Comparison of ENCODE assay signal across 29 mouse cellular contexts in genomic region chr19:10757125-10757524, GRCm38 (mm10). TPM values are rescaled to one million over a fixed set of nuclear protein-coding genes. Genes with fewer than 3 reads are reported as not detected.
A peak's percentile ranks its signal among the peaks of the same experiment; 100 is the strongest.
DNase-seq lines count a peak whose midpoint lies in the region; ATAC-seq and TF ChIP-seq lines count a peak whose summit lies in the region.
"Had no signal": no experiment of that assay in that cellular context is flagged by ENCODE, and none has a peak within 500 bp of the region (broad histone marks: within the 10 kb centered on the region; RNA-seq: fewer than 3 reads in every experiment).

No protein-coding gene starts in this region.

- peaks cover 4% of the 10 kb centered on the region; the same call in 1 of the 2 replicates for H3K4me1 ChIP-seq in limb, embryonic 15.5 days
- H3K4me1 ChIP-seq in limb, embryonic 10.5 days = no peaks in the 10 kb centered on the region; the same call in 1 of the 2 replicates
- H3K4me1 ChIP-seq in CH12.LX (ENCODE audit: control insufficient read depth in 1 of 2, insufficient read depth in 2 of 2) = peaks cover 50 to 89% of the 10 kb centered on the region in 2 experiments
- H3K4me1 ChIP-seq in forebrain, postnatal 0 days (ENCODE audit: insufficient read depth) = no peaks in the 10 kb centered on the region
- H3K4me1 ChIP-seq: midbrain, embryonic 13.5 days had no signal

- H3K9me3 ChIP-seq in limb, embryonic 15.5 days = no peaks in the 10 kb centered on the region
- H3K9me3 ChIP-seq in limb, embryonic 10.5 days (replicated peaks) = no peaks in the 10 kb centered on the region
- H3K9me3 ChIP-seq in CH12.LX (replicated peaks; ENCODE audit: low read length) = no peaks in the 10 kb centered on the region
- no peaks in the 10 kb centered on the region for H3K9me3 ChIP-seq in forebrain, postnatal 0 days (ENCODE audit: low read length)
- H3K9me3 ChIP-seq: embryonic facial prominence, embryonic 12.5 days; forebrain, embryonic 12.5 days; G1E; hindbrain, embryonic 15.5 days; midbrain, embryonic 13.5 days; neural tube, embryonic 13.5 days had no signal

- no peak for DNase-seq in limb, embryonic 10.5 days (ENCODE audit: low spot score)
- peak; percentile 64 for DNase-seq in CD4-positive, CD25-positive, alpha-beta regulatory T cell, adult 2 months (ENCODE audit: low read depth, low spot score)
- peak; percentile 52 for DNase-seq in CH12.LX (ENCODE audit: extremely low read depth)
- peak; percentile 49 for DNase-seq in naive thymus-derived CD4-positive, alpha-beta T cell, adult 2 months (ENCODE audit: low read depth)
- no peak for DNase-seq in forebrain, postnatal 0 days
- DNase-seq: gastrocnemius, postnatal 10 days; kidney, adult 9 months; kidney, postnatal 25 days; layer of hippocampus, postnatal 36 days; liver, postnatal 0 days; lung, postnatal 10 days; retina, postnatal 1 day; right cerebral cortex, postnatal 25 days; spleen, adult 18-20 months; thymus, postnatal 36 days had no signal

- TF ChIP-seq CTCF in CH12.LX (conservative IDR thresholded peaks at IDR 0.05 in 1 of 2, IDR thresholded peaks at IDR 0.05 in 1 of 2; ENCODE audit: low read depth in 2 of 2, low read length in 2 of 2) = no peak
- no peak for TF ChIP-seq CTCF in forebrain, postnatal 0 days (IDR thresholded peaks at IDR 0.05; ENCODE audit: low read depth)

- dilution Hi-C loops in CH12.LX (cut with MboI; ENCODE audit: extremely low pct_ligation_motif_present, extremely low pct_unique_long_range_greater_than_20kb, low sequenced_read_pairs) = no loop called here

- H3K27me3 ChIP-seq in limb, embryonic 15.5 days = no peaks in the 10 kb centered on the region
- no peaks in the 10 kb centered on the region for H3K27me3 ChIP-seq in limb, embryonic 10.5 days (ENCODE audit: low read depth, poor library complexity, severe bottlenecking)
- no peaks in the 10 kb centered on the region for H3K27me3 ChIP-seq in CH12.LX (replicated peaks)
- H3K27me3 ChIP-seq in forebrain, postnatal 0 days (ENCODE audit: insufficient read depth, low read length) = no peaks in the 10 kb centered on the region
- H3K27me3 ChIP-seq: embryonic facial prominence, embryonic 12.5 days; forebrain, embryonic 12.5 days; hindbrain, embryonic 15.5 days; midbrain, embryonic 13.5 days; neural tube, embryonic 13.5 days; Patski had no signal

- peak; percentile 84 for TF ChIP-seq EP300 in CH12.LX (IDR thresholded peaks at IDR 0.05; ENCODE audit: low read length)

- in situ Hi-C loops in CH12.LX (cut with MboI; ENCODE audit: low pct_ligation_motif_present, low pct_unique_long_range_greater_than_20kb, low sequenced_read_pairs) = no loop called here

- peaks cover 25% of the 10 kb centered on the region for H3K79me2 ChIP-seq in CH12.LX (replicated peaks; ENCODE audit: control insufficient read depth, extremely low read depth, insufficient read depth, poor library complexity, severe bottlenecking)

- no peaks in the 10 kb centered on the region for H3K36me3 ChIP-seq in limb, embryonic 15.5 days
- no peaks in the 10 kb centered on the region for H3K36me3 ChIP-seq in limb, embryonic 10.5 days
- peaks cover 0 to 36% of the 10 kb centered on the region in 2 experiments for H3K36me3 ChIP-seq in CH12.LX (replicated peaks in 1 of 2; ENCODE audit: control insufficient read depth in 1 of 2, insufficient read depth in 1 of 2, low read length in 1 of 2)
- H3K36me3 ChIP-seq in forebrain, postnatal 0 days (ENCODE audit: insufficient read depth) = no peaks in the 10 kb centered on the region
- H3K36me3 ChIP-seq: embryonic facial prominence, embryonic 12.5 days; forebrain, embryonic 12.5 days; G1E; hindbrain, embryonic 15.5 days; midbrain, embryonic 13.5 days; neural tube, embryonic 13.5 days had no signal

- no peak overlapping the region for H3K4me2 ChIP-seq in limb, embryonic 15.5 days
- H3K4me2 ChIP-seq in CH12.LX (ENCODE audit: insufficient read depth, low read depth, poor library complexity, severe bottlenecking) = peak overlapping the region; percentile 29; the same call in 1 of the 2 replicates
- no peak overlapping the region for H3K4me2 ChIP-seq in forebrain, postnatal 0 days (ENCODE audit: low read depth)
- H3K4me2 ChIP-seq: embryonic facial prominence, embryonic 12.5 days; forebrain, embryonic 12.5 days; heart, embryonic 11.5 days; hindbrain, embryonic 15.5 days; midbrain, embryonic 13.5 days; neural tube, embryonic 13.5 days had no signal

- no peak overlapping the region for H3K4me3 ChIP-seq in limb, embryonic 15.5 days
- no peak overlapping the region for H3K4me3 ChIP-seq in limb, embryonic 10.5 days
- no peak overlapping the region for H3K4me3 ChIP-seq in CH12.LX (replicated peaks in 1 of 3; ENCODE audit: low read depth in 2 of 3, low read length in 2 of 3, poor library complexity in 1 of 3)
- H3K4me3 ChIP-seq in forebrain, postnatal 0 days (ENCODE audit: low read depth, low read length) = no peak overlapping the region
- H3K4me3 ChIP-seq: embryonic facial prominence, embryonic 12.5 days; forebrain, embryonic 12.5 days; hindbrain, embryonic 15.5 days; midbrain, embryonic 13.5 days; neural tube, embryonic 13.5 days had no signal

- TF ChIP-seq RAD21 in CH12.LX (IDR thresholded peaks at IDR 0.05; ENCODE audit: low read depth, low read length) = no peak; the same call in 1 of the 2 replicates

- H3K9ac ChIP-seq in limb, embryonic 15.5 days = no peak overlapping the region
- peak overlapping the region; percentile 17; the same call in 1 of the 2 replicates for H3K9ac ChIP-seq in CH12.LX (ENCODE audit: insufficient read depth, low read depth)
- H3K9ac ChIP-seq in forebrain, postnatal 0 days = no peak overlapping the region
- H3K9ac ChIP-seq: embryonic facial prominence, embryonic 12.5 days; forebrain, embryonic 12.5 days; hindbrain, embryonic 15.5 days; liver, postnatal 0 days; midbrain, embryonic 13.5 days; neural tube, embryonic 13.5 days had no signal

- 0 out of 2 replicates have a peak, but pooled peaks have one; percentile 30 for ATAC-seq in limb, embryonic 15.5 days (ENCODE audit: insufficient number of reproducible peaks, low FRiP score, low TSS enrichment, low read depth)
- no peak for ATAC-seq in frontal cortex, adult (ENCODE audit: low TSS enrichment)
- no peak for ATAC-seq in forebrain, postnatal 0 days
- ATAC-seq: intestine, embryonic 16.5 days; liver, postnatal 0 days; midbrain, embryonic 13.5 days; Patski had no signal

- no peak overlapping the region for H3K27ac ChIP-seq in limb, embryonic 15.5 days
- no peak overlapping the region for H3K27ac ChIP-seq in limb, embryonic 10.5 days
- H3K27ac ChIP-seq in CH12.LX (ENCODE audit: insufficient read depth, low read depth) = peak overlapping the region; percentile 8; the same call in 1 of the 2 replicates
- H3K27ac ChIP-seq in forebrain, postnatal 0 days (ENCODE audit: low read depth, low read length) = no peak overlapping the region
- H3K27ac ChIP-seq: embryonic facial prominence, embryonic 12.5 days; forebrain, embryonic 12.5 days; hindbrain, embryonic 15.5 days; midbrain, embryonic 13.5 days; neural tube, embryonic 13.5 days had no signal

- no peak for TF ChIP-seq POLR2A in CH12.LX (IDR thresholded peaks at IDR 0.05; ENCODE audit: low read depth, low read length)

TF ChIP-seq in CH12.LX, 34 proteins besides CTCF, POLR2A, EP300 and RAD21 (continues in another document):
- peak; percentile 5; the same call in 1 of the 2 replicates for TF ChIP-seq ZNF384 (IDR thresholded peaks at IDR 0.05; ENCODE audit: low read depth, low read length)
- TF ChIP-seq ELF1 (IDR thresholded peaks at IDR 0.05; ENCODE audit: low read depth, low read length) = 0 out of 2 replicates have a peak, but pooled peaks have one; percentile 38
- TF ChIP-seq RCOR1 (conservative IDR thresholded peaks at IDR 0.05; ENCODE audit: low read depth, low read length) = 0 out of 2 replicates have a peak, but pooled peaks have one; percentile 26
- TF ChIP-seq SMC3 (IDR thresholded peaks at IDR 0.05; ENCODE audit: low read depth, low read length) = peak; percentile 2; the same call in 1 of the 2 replicates
- TF ChIP-seq BHLHE40 (IDR thresholded peaks at IDR 0.05; ENCODE audit: low read depth, low read length) = peak; percentile 47; the same call in 1 of the 2 replicates
- peak; percentile 62 for TF ChIP-seq CHD2 (IDR thresholded peaks at IDR 0.05; ENCODE audit: low read length)
- TF ChIP-seq E2F4 (IDR thresholded peaks at IDR 0.05; ENCODE audit: insufficient replicate concordance, low read depth, low read length) = no peak
- TF ChIP-seq HCFC1 (IDR thresholded peaks at IDR 0.05; ENCODE audit: low read depth, low read length) = peak; percentile 27
- peak; percentile 63 for TF ChIP-seq ETS1 (conservative IDR thresholded peaks at IDR 0.05; ENCODE audit: low read depth, low read length)
- no peak for TF ChIP-seq USF2 (conservative IDR thresholded peaks at IDR 0.05; ENCODE audit: low read depth, low read length)
- peak; percentile 73; the same call in 1 of the 2 replicates for TF ChIP-seq IRF4 (IDR thresholded peaks at IDR 0.05; ENCODE audit: low read depth, low read length)
- TF ChIP-seq CHD1 (IDR thresholded peaks at IDR 0.05; ENCODE audit: low read depth, low read length) = 0 out of 2 replicates have a peak, but pooled peaks have one; percentile 9
- peak; percentile 80 for TF ChIP-seq TCF12 (IDR thresholded peaks at IDR 0.05; ENCODE audit: low read depth, low read length)
- TF ChIP-seq MAX (IDR thresholded peaks at IDR 0.05; ENCODE audit: low read length) = peak; percentile 52; the same call in 1 of the 2 replicates
- no peak for TF ChIP-seq NRF1 (IDR thresholded peaks at IDR 0.05; ENCODE audit: low read depth, low read length)
- TF ChIP-seq MXI1 (IDR thresholded peaks at IDR 0.05; ENCODE audit: low read depth, low read length) = peak; percentile 65
- TF ChIP-seq MEF2A (IDR thresholded peaks at IDR 0.05; ENCODE audit: borderline replicate concordance, low read depth, low read length) = peak; percentile 78; the same call in 1 of the 2 replicates
- TF ChIP-seq MAZ (IDR thresholded peaks at IDR 0.05; ENCODE audit: low read depth, low read length) = no peak
- TF ChIP-seq JUN (IDR thresholded peaks at IDR 0.05; ENCODE audit: insufficient read depth, low read depth, low read length) = no peak
- TF ChIP-seq ZC3H11A (IDR thresholded peaks at IDR 0.05; ENCODE audit: low read depth, low read length) = no peak
- no peak for TF ChIP-seq SIN3A (IDR thresholded peaks at IDR 0.05; ENCODE audit: low read length)
- no peak for TF ChIP-seq KAT2A (IDR thresholded peaks at IDR 0.05; ENCODE audit: insufficient replicate concordance, low read length)

RNA-seq across cellular contexts. Expression of gene Cd5, which starts 18.3 kb away (rescaled TPM):
- polyA plus RNA-seq in limb, embryonic 15.5 days (2015; fragmentation: Nextera tagmentation; extraction: Ambion mirVana) = 0.67 and 1.0 TPM in 2 replicates
- 0.06 and 0.26 TPM in 2 replicates for polyA plus RNA-seq in limb, embryonic 10.5 days (2016; fragmentation: Nextera tagmentation; extraction: Ambion mirVana)
- total RNA-seq in CH12.LX (2012; rRNA removed) (8.7 and 9.9 TPM in 2 replicates), CH12.LX (2014; rRNA removed) (17.7 and 20.7 TPM in 2 replicates)
- polyA plus RNA-seq in CH12.LX (2012; ENCODE audit: insufficient read length, low read depth) = 46.8 and 51.4 TPM in 2 replicates
- 0.10 TPM in 1 of 2 replicates, not detected in the other for total RNA-seq in forebrain, postnatal 0 days (2014; rRNA removed)
- polyA plus RNA-seq in forebrain, postnatal 0 days (2015; fragmentation: Nextera tagmentation; extraction: Ambion mirVana) = 0.24 and 0.52 TPM in 2 replicates
- total RNA-seq: granulocyte monocyte progenitor cell, adult 5-6 weeks; layer of hippocampus, postnatal 36 days; left cerebral cortex, postnatal 36 days; megakaryocyte progenitor cell, adult 5-6 weeks had no signal
- polyA plus RNA-seq: forebrain, embryonic 12.5 days; G1E; intestine, embryonic 16.5 days; Patski had no signal

Comparison
In these comparisons a context has a peak if more than half of its experiments do, and no peak if none do; other contexts are left out.
1. DNase-seq: peak in CD4-positive, CD25-positive, alpha-beta regulatory T cell, adult 2 months (single experiment), CH12.LX (single experiment) and naive thymus-derived CD4-positive, alpha-beta T cell, adult 2 months (single experiment); none in limb, embryonic 10.5 days (single experiment) and forebrain, postnatal 0 days (single experiment).
2. RNA of gene Cd5, which starts 18.3 kb away (polyA plus RNA-seq): 46.8 to 51.4 TPM in CH12.LX; 0.67 to 1.0 TPM in limb, embryonic 15.5 days, 0.24 to 0.52 TPM in forebrain, postnatal 0 days and 0.06 to 0.26 TPM in limb, embryonic 10.5 days; every median in the first group is over 10 times any median in the second.